Mouse (Mus musculus): ENCODE measurements around the gene Grb2. TPM values are rescaled to one million over a fixed set of nuclear protein-coding genes. Genes with fewer than 3 reads are reported as not detected.
"Not testable (repeated sequence)": the region's sequence is repeated elsewhere in the genome, so short reads cannot be mapped to it uniquely, and the experiment has no call there.

The Grb2 gene
- total RNA-seq, 2 experiments from 2014 or later: 56.5 to 58.2 TPM

DNA sequence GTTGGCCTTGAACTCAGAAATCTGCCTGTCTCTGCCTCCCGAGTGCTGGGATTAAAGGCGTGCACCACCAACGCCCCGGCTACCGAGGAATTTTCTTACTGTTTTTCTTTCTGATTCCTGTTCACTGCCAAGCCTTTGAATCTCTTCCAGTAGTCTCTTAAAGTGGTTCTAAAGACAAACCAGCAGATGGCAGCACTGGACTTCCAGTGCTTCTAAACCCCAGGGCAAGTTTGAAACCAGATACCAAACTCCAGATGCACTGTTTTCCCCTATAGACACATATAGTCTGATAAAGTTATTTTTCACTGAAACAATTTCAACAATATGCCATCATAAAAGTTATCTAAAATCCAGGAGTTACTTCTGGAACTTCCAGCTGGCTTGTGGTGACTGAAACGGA is 60.9 kb downstream of the Grb2 start:
- no peak for DNase-seq

DNA sequence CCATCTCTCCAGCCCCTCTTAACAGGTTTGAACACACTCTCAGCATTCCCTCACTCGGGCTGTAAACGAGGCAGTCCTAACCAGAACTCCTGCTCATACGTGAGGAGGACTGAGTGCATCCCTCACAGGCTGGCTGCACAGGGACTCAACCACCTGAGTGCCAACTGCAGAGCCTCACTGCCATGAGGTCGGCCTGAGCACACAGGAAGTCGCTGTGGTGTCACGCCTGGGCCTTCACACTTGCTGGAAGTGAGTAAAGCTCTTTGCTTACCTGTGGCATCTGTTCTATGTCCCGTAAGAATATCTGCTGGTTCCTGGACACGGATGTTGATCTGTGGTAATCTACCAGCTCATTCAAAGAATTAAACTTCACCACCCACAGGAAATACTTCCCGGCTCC is 62.0 kb downstream of the Grb2 start:
- no peak for DNase-seq

DNA sequence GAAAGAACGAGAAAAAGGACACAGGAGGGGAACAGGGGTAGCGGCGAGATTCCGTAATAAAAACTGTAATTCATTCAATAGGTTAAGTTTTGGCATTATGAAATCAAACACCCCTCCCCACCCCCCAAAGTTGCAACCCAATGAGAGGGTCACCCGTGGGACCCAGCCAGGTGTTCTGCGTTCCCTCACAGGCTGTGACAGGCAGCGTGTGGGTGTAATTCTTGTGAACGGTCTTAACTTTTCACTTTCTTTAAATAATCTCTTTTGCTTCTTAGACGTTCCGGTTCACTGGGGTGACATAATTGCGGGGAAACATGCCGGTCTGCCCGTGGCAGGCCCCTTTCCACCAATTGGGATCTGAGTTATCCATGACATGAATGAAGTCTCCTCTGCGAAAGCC is 62.9 kb downstream of the Grb2 start:
- DNase-seq: not testable (repeated sequence)

DNA sequence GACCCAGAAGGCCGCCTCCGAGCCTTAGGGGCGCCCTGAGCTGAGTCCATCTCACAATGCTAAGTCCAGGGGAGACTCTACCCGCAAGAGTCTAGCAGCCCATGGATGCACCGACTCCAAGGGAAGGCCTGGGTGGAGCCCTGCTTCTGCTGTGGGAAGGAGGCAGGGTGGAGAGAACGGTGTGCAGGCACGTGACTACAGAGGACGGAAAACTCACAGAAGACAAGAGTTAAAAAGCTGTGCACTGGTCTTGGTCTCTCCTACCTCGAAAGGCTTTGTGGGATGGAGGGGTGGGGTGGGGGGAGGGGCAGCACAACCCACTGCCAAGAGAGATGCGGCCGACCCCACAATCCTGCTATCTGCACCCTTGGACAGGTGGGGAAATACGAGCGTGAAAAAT is 64.1 kb downstream of the Grb2 start:
- DNase-seq: no peak

DNA sequence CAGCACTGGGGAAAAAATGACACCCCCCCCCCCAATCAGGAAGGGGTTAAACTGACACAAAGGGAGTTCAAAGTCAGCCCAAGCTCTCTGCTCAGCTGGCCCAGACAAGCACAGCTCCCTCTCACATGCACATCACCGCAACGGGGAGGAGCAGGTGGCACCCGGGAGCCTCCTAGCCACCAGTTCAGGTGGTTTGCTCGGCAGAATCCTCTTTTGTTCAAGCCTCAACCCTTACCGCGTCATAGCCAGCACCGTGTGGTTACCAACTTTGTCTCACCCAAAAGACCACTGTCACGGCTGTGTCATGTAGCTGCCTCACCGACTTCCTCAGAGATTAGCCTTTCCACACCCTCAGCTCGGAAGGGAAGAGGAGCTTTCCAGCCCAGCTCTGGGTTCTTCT is 65.1 kb downstream of the Grb2 start:
- no peak for DNase-seq

DNA sequence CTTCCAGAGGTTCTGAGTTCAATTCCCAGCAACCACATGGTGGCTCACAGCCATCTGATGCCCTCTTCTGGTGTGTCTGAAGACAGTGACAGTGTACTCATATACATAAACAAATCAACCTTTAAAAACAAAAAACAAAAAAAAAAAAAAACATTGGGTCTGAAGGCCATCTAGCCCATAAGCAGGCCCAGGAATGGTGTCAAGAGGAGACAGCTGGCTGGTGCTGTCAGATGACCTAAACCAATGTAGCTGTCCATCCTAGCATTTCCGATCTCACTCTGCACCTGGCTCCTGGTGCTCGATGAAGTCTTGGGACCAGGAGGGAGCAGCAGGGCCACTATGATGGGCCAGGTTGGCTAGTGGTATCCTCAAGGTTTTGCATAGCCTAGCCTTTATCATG is 65.7 kb downstream of the Grb2 start:
- no peak for DNase-seq

DNA sequence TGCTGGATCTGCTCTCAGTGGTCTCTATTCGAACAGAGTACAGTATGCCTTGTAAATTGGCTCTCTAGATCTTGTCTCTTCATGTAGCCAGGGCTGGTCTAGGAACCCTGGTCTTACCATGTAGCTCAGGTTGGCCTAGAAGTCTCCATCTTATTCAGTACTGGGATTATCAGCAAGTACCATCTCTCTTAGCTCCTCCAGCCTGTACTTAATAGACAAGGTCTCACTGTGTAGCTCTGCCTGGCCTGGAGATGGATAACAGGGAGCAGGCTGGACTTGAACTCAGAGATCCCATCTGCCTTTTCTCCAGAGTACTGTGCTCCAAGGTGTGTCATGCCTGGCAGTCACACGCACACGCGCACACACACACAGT is 66.7 kb downstream of the Grb2 start:
- no peak for DNase-seq

DNA sequence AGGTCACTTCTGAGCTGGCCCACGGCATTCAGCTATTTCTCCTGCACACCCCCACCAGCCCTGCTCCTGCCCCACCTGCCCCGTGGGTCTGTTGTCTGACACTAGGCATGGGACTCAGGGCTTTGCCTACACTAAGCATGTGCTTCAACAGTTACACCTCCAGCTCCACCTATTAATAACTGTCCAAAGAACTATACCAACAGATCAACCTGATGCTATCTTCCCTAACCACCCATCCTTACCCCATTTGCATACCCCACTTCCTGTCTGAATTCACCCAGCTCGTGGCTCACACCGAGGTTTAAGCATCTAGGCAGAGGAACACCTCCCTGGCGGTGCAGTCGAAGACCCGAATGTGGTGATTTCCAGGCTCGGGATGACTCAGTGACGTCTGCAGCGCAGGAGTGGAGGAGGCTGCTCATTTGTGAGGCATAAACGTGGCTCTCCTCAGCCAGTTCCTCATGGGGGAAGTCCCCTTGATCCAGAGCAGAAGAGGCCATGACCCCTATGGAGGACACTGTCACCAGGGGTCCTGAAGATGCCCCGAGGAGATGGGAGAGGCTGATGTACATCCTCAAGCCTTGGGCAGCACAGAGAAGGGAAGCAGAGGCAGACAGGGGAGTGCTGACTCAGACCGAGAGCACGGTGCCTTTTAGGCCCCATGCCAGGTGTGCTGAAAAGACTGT is 67.3 kb downstream of the Grb2 start:
- DNase-seq: no peak

DNA sequence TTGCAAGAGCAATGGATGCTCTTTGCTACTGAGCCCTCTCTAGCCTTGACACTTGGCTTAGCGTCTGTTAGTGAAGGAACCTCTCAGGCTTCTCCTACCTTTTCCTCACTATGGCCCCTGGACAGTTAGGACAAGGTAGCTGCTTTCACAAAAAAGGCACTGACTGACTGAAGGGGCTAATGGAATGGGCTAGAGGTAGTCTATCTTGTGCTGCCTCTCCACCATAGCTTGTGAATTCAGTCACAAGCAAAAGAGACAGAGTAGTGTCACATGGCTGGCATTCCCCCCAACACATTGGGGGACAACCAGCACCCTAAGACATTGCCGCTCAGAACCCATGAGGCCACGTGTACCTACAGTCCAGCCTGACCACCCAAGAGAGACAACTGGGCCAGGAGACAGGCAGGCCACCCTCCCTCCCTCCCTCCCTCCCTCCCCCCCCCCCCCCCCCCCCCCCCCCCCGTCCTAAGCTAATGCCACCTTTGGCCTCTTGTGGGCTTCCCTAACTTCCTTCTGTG is 68.0 kb downstream of the Grb2 start:
- DNase-seq: no peak

DNA sequence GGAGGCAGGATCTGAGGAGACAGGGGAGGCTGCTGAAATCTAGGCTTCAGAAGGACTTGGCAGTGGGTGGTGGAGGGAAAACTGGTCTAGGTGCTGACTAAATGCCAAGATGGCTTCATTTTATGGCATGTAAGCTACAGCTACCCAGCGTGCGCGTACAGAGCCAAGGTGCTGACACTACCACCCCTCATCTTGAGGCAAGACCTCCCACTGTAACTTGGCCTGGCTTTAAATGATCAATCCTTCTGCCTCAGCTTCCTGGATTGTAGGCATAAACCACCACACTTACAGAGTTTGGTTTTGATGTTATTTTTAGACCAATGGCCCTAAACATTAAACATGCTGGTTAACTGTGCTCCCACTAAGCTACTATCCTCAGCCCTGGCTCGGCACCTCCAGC is 68.9 kb downstream of the Grb2 start:
- no peak for DNase-seq

DNA sequence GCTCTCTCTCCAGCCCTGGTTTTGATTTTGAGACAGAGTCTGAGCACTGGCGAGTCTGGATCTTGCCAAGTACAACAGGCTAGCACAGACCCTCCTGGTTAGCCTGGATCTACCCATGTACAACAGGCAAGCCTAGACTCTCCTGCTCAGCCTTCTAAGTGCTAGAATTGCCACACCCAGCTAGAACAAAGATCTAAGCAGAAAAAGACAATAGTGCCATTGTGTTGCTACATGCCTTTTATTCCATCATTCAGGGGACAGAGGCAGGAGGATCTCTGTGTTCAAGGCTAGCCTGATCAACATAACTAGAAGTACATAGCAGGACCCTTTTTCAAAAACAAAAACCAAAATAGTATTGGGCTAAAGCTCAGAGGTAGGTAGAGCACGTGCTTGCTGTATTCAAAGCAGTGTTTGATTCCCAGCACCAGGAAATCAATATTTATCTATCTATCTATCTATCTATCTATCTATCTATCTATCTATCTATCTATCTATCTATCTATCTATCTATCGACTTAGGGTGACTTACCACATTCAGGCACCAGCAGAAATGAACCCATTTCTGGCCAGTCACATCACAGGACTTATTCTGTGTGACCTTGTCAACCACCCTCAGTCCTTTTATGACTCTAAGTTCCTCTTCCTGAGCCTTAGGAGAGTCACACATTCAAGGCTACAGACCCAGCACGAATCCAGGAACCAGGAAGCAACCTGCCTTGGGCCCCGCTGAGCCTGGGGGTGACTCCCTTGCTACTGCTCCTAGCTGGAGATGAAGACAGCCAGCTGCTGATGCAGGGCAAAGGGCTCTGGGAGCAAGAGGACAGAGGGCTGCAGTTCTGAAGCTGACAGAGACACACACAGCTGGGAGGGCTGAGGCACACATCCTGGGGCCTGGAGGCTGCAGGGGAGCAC is 69.6 kb downstream of the Grb2 start:
- DNase-seq: no peak

DNA sequence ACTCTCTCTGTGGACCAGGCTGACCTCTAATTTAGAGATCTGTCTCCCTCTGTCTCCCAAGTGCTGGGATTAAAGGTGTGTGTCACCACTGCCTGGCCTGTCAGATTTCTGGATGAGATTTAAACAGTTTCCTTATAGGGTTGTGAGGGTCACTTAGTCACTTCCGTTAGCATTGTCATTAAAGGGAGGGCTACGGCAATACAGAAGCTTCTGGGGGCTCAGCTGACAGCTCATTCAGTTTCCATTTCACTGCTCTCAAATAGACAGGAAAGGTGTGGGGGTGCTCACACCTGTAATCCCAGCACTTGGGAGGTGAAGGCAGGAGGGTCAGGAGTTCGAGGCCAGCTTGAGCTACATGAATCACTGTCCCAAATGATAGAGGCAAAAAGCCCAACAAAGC is 71.4 kb downstream of the Grb2 start:
- DNase-seq: no peak

DNA sequence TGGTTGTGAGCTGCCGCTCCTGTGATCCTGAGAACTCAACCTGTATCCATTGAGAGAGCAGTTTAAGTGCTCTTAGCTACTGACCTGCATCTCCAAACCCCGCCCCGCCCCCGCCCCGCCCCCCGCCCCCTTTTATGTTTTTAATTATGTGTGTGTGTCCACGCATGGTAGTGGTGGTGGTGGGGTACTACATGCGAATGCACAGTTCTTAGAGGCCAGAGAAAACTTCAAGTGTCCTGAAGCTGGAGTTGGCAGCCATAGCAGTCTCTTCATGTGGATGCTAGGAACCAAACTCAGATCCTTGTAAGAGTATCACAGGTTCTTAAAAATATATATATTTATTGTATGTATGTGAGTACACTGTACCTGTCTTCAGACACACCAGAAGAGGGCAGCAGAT is 72.9 kb downstream of the Grb2 start:
- DNase-seq: no peak

DNA sequence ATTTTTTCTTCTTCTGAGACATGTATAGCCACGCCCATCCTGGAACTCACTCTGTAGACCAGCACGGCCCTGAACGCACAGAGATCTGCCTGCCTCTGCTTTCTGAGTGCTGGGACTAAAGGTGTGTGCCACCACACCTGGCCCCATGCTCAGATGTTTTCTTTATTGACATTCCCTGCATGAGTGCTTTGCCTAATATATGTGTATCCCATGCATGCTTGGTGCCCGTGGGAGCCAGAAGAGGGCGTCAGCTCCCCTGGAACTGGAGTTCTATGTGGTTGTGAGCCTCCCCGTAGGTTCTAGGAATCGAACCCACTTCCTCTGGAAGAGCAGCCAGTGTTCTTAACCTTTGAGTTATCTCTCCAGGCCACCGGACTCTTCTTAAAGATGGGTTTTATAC is 73.4 kb downstream of the Grb2 start:
- DNase-seq: no peak

DNA sequence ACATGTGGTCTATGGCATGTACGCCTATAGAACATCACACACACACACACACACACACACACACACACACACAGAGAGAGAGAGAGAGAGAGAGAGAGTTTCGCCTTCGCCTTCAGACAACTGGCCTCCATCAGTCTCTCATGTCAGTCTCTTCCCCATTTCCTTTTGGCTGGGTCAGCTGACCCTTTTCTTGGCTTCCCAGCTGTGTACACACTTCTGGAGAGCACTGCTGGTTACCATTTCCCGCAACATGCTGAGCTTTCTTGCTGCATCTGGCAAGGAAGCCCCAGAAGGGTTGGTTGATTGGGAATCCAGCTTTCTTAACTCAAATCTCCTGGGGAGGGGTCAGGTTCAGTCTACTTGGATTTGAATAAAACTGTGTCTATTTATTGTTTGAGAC is 74.3 kb downstream of the Grb2 start:
- no peak for DNase-seq

DNA sequence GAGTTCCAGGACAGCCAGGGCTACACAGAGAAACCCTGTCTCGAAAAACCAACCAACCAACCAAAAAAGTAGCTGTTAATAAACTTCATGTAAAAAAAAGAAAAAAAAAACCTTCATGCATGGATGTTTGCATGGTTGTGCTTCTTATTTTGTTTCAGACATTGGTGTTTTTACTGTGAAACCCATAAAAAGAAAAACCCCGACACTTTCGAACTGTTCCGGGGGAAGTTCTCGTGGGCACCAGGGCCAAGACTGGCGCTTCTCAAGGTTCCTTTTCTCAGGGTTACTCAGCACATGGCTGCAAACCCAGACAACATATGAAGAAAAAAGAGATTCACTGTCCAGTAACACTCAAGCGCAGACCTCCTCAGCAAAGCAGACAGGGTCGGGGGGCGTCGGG is 75.5 kb downstream of the Grb2 start:
- DNase-seq: no peak

DNA sequence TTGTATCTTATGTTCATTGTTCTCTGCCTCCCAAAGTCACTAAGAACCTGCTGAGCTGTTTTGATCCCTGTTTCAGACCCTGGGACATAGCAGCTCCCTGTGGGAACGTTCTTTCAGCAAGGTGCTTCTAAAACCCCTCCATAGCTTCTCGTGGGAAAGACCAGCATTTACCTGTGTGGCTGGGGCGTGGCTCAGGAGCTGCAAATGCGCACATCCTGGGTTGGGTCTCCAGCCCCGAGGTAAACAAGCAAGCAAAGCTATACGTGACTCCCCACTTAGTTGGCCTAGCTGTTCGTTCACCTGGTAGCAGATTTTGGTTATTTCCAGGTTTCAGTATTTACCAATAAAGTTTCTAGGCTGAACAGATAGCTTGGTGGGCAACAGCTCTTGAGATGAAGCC is 76.2 kb downstream of the Grb2 start:
- DNase-seq: no peak

DNA sequence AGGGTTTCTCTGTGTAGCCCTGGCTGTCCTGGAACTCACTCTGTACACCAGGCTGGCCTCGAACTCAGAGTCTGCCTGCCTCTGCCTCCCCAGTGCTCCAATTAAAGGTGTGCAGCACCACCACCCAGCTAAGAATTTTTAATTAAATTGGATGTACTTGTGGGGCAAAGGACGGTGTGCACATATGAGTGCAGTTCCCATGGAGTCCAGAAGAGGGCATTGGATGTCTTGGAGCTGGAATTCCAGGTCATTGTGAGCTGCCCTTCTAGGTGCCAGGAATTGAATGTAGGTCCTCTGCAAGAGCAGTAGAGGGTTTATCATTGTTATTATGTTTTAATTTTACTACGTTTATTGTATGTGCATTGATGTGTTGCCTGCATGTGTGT is 76.9 kb downstream of the Grb2 start:
- no peak for DNase-seq

DNA sequence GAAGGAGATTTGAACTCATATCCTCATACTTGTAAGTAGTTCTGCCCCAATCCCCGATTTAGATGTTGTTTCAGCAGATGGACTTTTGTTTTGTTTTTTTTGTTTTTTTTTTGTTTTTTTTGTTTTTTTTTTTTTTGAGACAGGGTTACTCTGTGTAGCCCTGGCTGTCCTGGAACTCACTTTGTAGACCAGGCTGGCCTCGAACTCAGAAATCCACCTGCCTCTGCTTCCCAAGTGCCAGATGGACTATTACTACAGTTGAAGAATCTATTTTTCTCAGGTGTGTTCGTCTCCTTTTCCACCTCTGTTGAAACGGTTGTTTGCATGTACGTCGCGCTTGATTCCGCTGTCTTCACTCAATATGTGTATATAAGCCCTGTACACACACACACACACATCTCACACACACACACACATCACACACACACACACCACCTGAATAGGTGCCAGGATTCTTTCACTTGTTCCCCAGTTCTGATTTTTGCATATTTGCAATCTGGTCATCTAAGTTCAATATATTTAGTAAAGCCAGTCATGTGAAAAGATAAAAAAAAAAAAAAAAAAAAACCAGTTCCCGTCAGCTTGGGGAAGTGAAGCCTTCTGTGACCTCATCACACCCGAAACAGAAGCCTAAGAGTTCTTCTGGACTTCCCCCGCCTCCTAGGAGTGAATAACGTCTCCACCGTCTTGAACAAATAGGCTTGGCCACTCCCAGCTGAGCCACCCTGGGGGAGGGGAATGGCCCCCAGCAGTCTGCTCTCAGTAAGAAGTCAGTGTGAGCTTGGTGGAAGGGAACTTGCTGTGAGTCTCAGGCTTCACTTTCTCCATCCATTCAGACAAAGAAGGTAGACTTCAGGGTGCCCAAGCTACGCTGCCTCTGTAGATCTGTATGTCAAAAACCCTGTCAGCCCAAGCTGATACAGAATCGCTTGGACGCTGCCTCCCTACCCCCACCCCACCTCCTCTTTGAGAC is 77.6 kb downstream of the Grb2 start:
- no peak for DNase-seq

DNA sequence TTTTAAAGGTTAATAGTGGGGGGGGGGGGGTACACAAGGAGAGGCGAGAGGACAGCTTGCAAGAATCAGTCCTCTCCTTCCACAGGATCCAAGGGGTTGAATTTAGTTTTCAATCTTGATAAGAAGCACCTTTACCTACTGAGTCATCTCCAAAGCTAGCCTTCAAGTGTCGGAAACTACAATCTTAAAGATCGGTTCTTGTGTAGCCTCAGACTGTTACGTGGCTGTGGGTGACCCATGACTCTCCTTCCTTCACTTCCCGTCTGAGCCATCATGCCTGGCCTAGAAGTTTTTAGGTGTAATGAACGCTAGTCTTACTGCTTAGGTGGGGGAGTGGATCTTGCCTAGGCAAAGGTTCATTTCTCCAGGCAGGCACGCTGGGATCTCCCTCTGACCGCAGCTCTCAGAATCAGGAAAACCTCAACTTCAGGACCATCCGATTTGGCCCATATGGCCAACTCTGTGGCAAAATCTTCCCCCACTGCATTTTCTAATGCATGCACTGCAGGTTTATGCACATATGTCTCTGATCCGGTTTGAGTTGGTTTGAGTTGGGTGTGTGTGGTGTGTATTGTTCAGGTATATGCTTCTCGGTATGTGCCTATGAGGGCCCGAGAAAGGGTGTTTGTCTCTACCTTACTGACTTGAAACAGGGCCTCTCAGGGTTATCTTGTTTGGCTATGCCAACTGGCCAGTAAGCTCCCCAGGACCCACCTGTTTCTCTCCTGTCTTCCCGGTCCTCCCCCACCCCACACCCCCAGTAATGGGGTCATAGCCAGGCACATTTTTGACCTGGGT is 78.5 kb downstream of the Grb2 start:
- no peak for DNase-seq

DNA sequence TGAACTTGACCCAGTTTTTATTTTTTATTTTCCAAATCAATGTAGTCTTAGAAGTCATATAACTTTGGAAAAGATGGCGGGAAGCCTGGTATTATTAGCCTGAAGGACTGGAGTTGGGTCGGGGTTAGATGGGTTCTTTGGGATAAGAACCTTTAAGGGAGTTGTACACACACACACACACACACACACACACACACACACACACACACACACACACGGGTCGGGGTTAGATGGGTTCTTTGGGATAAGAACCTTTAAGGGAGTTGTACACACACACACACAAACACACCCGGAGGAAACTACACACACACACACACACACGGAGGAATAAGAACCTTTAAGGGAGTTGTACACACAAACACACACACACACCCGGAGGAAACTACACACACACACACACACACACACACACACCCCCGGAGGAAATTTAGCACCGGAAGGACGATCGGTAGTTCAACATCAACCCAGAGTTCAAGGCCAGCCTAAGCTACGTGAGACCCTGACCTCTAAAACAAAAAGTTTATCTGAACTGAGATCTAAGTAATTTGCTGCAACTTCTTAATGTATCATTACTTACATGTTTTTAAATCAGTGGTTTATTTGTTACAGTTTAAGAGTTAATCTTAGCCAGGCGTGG is 79.8 kb downstream of the Grb2 start:
- no peak for DNase-seq

All from gastrocnemius, postnatal 25 days (tissue).